Comparison of ENCODE assay signal across 24 mouse cellular contexts in genomic region chr15:64534166-64534565, GRCm38 (mm10).
A peak's percentile ranks its signal among the peaks of the same experiment; 100 is the strongest.
DNase-seq lines count a peak whose midpoint lies in the region; ATAC-seq and TF ChIP-seq lines count a peak whose summit lies in the region.
"Had no signal": no experiment of that assay in that cellular context is flagged by ENCODE, and none has a peak within 500 bp of the region (broad histone marks: within the 10 kb centered on the region; RNA-seq: fewer than 3 reads in every experiment).

No protein-coding gene starts in this region.

- no peak for DNase-seq in gastrocnemius, adult 2 months
- no peak for DNase-seq in gastrocnemius, postnatal 25 days
- DNase-seq in hindbrain, postnatal 0 days (ENCODE audit: low spot score) = peak; percentile 28
- DNase-seq in hindbrain, embryonic 10.5 days (ENCODE audit: low spot score) = no peak
- peak; percentile 37 for DNase-seq in brain, adult 2 months (ENCODE audit: low read depth, low spot score)
- no peak for DNase-seq in c-Kit-positive CD71-positive TER-119-positive erythroid progenitor cells, embryonic 14.5 days (ENCODE audit: low spot score)
- DNase-seq in urinary bladder, postnatal 4 days (ENCODE audit: low spot score in 2 of 2) = no peak
- DNase-seq: adrenal gland, postnatal 10 days; adrenal gland, postnatal 36 days; cerebellum, adult 11-12 months; cerebellum, adult 8-10 months; cerebellum, postnatal 36 days; gastrocnemius, postnatal 10 days; heart, postnatal 14 days; heart, postnatal 4 days; kidney, adult 2 months had no signal

- no peak overlapping the region for H3K9ac ChIP-seq in hindbrain, postnatal 0 days (replicated peaks; ENCODE audit: low read length)
- H3K9ac ChIP-seq: forebrain, embryonic 13.5 days; heart, embryonic 13.5 days; hindbrain, embryonic 12.5 days; kidney, embryonic 15.5 days had no signal

- H3K4me2 ChIP-seq in hindbrain, postnatal 0 days (ENCODE audit: low read depth, low read length) = no peak overlapping the region
- H3K4me2 ChIP-seq: forebrain, embryonic 13.5 days; heart, embryonic 13.5 days; hindbrain, embryonic 12.5 days; kidney, embryonic 15.5 days had no signal

- 55% methylated on average over 6 of the region's 6 CpGs for WGBS in hindbrain, postnatal 0 days
- WGBS in hindbrain, embryonic 10.5 days = 66% methylated on average over 6 of the region's 6 CpGs

- no peaks in the 10 kb centered on the region for H3K27me3 ChIP-seq in hindbrain, postnatal 0 days (ENCODE audit: insufficient read depth, low read length)
- no peaks in the 10 kb centered on the region for H3K27me3 ChIP-seq in hindbrain, embryonic 10.5 days (ENCODE audit: insufficient read depth, poor library complexity, severe bottlenecking)
- H3K27me3 ChIP-seq: forebrain, embryonic 13.5 days; heart, embryonic 13.5 days; hindbrain, embryonic 12.5 days; kidney, embryonic 15.5 days; Patski had no signal

- no peaks in the 10 kb centered on the region for H3K9me3 ChIP-seq in hindbrain, postnatal 0 days (ENCODE audit: low read length)
- no peaks in the 10 kb centered on the region for H3K9me3 ChIP-seq in hindbrain, embryonic 10.5 days
- H3K9me3 ChIP-seq: forebrain, embryonic 10.5 days; forebrain, embryonic 13.5 days; hindbrain, embryonic 12.5 days; kidney, embryonic 15.5 days had no signal

- TF ChIP-seq CTCF in gastrocnemius, adult 2 months (IDR thresholded peaks at IDR 0.05) = no peak
- TF ChIP-seq CTCF in hindbrain, postnatal 0 days (IDR thresholded peaks at IDR 0.05; ENCODE audit: low read depth) = no peak

- intact Hi-C loops in gastrocnemius, adult 2 months (cut with DNase I) = no loop called here

- H3K27ac ChIP-seq in gastrocnemius, adult 2 months = peak overlapping the region; percentile 58
- H3K27ac ChIP-seq in hindbrain, postnatal 0 days = no peak overlapping the region
- H3K27ac ChIP-seq in hindbrain, embryonic 10.5 days = no peak overlapping the region; the same call in 1 of the 2 replicates
- H3K27ac ChIP-seq: forebrain, embryonic 10.5 days; forebrain, embryonic 13.5 days; hindbrain, embryonic 12.5 days; kidney, embryonic 15.5 days had no signal

- no peak overlapping the region for H3K4me3 ChIP-seq in gastrocnemius, adult 2 months
- no peak overlapping the region for H3K4me3 ChIP-seq in hindbrain, postnatal 0 days (ENCODE audit: low read length)
- no peak overlapping the region for H3K4me3 ChIP-seq in hindbrain, embryonic 10.5 days
- H3K4me3 ChIP-seq: forebrain, embryonic 10.5 days; forebrain, embryonic 13.5 days; heart, embryonic 13.5 days; hindbrain, embryonic 12.5 days; kidney, embryonic 15.5 days had no signal

- H3K36me3 ChIP-seq in hindbrain, postnatal 0 days (ENCODE audit: insufficient read depth, low read length) = no peaks in the 10 kb centered on the region
- H3K36me3 ChIP-seq in hindbrain, embryonic 10.5 days = no peaks in the 10 kb centered on the region
- H3K36me3 ChIP-seq: forebrain, embryonic 10.5 days; heart, embryonic 13.5 days; hindbrain, embryonic 12.5 days; kidney, embryonic 15.5 days had no signal

- ATAC-seq in hindbrain, postnatal 0 days = no peak
- ATAC-seq: forebrain, embryonic 13.5 days; forebrain, embryonic 16.5 days; intestine, postnatal 0 days had no signal

- H3K4me1 ChIP-seq in hindbrain, postnatal 0 days (ENCODE audit: insufficient read depth, low read length) = no peaks in the 10 kb centered on the region
- peaks cover 14% of the 10 kb centered on the region; the same call in 1 of the 2 replicates for H3K4me1 ChIP-seq in hindbrain, embryonic 10.5 days (replicated peaks)
- H3K4me1 ChIP-seq: forebrain, embryonic 13.5 days; hindbrain, embryonic 12.5 days; kidney, embryonic 15.5 days had no signal

Comparison
In these comparisons a context has a peak if more than half of its experiments do, and no peak if none do; other contexts are left out.
1. DNase-seq: peak in hindbrain, postnatal 0 days (single experiment) and brain, adult 2 months (single experiment); none in gastrocnemius, adult 2 months (single experiment), gastrocnemius, postnatal 25 days (single experiment), hindbrain, embryonic 10.5 days (single experiment), c-Kit-positive CD71-positive TER-119-positive erythroid progenitor cells, embryonic 14.5 days (single experiment) and urinary bladder, postnatal 4 days (0 of 2).